ENCODE assay signal across 8 mouse cellular contexts in genomic region chr1:153635521-153635920, GRCm38 (mm10). TPM values are rescaled to one million over a fixed set of nuclear protein-coding genes. Genes with fewer than 3 reads are reported as not detected.
DNase-seq lines count a peak whose midpoint lies in the region; ATAC-seq lines count a peak whose summit lies in the region.

No protein-coding gene starts in this region.

- ATAC-seq in neural tube, embryonic 15.5 days (ENCODE audit: low FRiP score): no peak; the same call in 1 of the 2 replicates
- no peak for ATAC-seq in inflammation-experienced regulatory T-cells, adult 6 months

- no peaks in the 10 kb centered on the region for H3K27me3 ChIP-seq in neural tube, embryonic 15.5 days (replicated peaks)

- H3K27ac ChIP-seq in neural tube, embryonic 15.5 days (replicated peaks): peak overlapping the region; percentile 51

- H3K36me3 ChIP-seq in neural tube, embryonic 15.5 days: no peaks in the 10 kb centered on the region

- WGBS in neural tube, embryonic 15.5 days: 72% methylated on average over 3 of the region's 3 CpGs

- DNase-seq in cerebellum, adult 11-12 months: peak; percentile 11
- no peak for DNase-seq in cerebellum, adult 18-20 months
- no peak for DNase-seq in neural tube, embryonic 10.5 days (ENCODE audit: extremely low spot score, low spot score)
- peak; percentile 79 for DNase-seq in heart, postnatal 10 days
- DNase-seq in lung, adult 18-20 months: peak; percentile 61 to 76
- DNase-seq in embryo, embryonic 10.5 days (ENCODE audit: low spot score): no peak

- H3K9me3 ChIP-seq in neural tube, embryonic 15.5 days (replicated peaks): no peaks in the 10 kb centered on the region

- no peak overlapping the region for H3K9ac ChIP-seq in neural tube, embryonic 15.5 days (replicated peaks)

- H3K4me3 ChIP-seq in neural tube, embryonic 15.5 days (replicated peaks): no peak overlapping the region

- no peaks in the 10 kb centered on the region for H3K4me1 ChIP-seq in neural tube, embryonic 15.5 days

- intact Hi-C loops in heart, postnatal 10 days (cut with DNase I): loop anchor here (5.0 kb wide), 1 partner anchor 73 kb away; no protein-coding TSS in a partner anchor

- no peak overlapping the region for H3K4me2 ChIP-seq in neural tube, embryonic 15.5 days

RNA-seq across cellular contexts. Expression of gene Rgs8, which starts 17.3 kb away (rescaled TPM):
- polyA plus RNA-seq in neural tube, embryonic 15.5 days (2015; fragmentation: Nextera tagmentation; extraction: Ambion mirVana): 11.2 and 13.4 TPM in 2 replicates
- total RNA-seq in heart, postnatal 10 days (2021): not detected
- under 1 TPM; 0.35 to 0.68 (median 0.36) TPM for polyA plus RNA-seq in inflammation-experienced regulatory T-cells, adult 6 months (2017; shearing (Covaris generic))

Comparison
In these comparisons a context has a peak if more than half of its experiments do, and no peak if none do; other contexts are left out.
1. DNase-seq: peak in cerebellum, adult 11-12 months (single experiment), heart, postnatal 10 days (2 of 2) and lung, adult 18-20 months (2 of 2); none in cerebellum, adult 18-20 months (0 of 2), neural tube, embryonic 10.5 days (single experiment) and embryo, embryonic 10.5 days (single experiment).